Mouse (Mus musculus): ENCODE data around the gene Dlx3. TPM values are rescaled to one million over a fixed set of nuclear protein-coding genes. Genes with fewer than 3 reads are reported as not detected.

The Dlx3 gene
- total RNA-seq, 2 experiments from 2014 or later = not detected

GRCm38 (mm10) chr11:95149462-95150268 is 29.7 kb downstream of the Dlx3 start:
- no peak for DNase-seq
- intact Hi-C loops (cut with DNase I) = no loop called here

GRCm38 (mm10) chr11:95150269-95151049 is 30.5 kb downstream of the Dlx3 start:
- peak; percentile 32 to 45 for DNase-seq
- intact Hi-C loops (cut with DNase I) = no loop called here

GRCm38 (mm10) chr11:95153116-95153515 is 33.2 kb downstream of the Dlx3 start:
- DNase-seq = no peak
- intact Hi-C loops (cut with DNase I) = no loop called here

- intact Hi-C loops (cut with DNase I) = no loop called here
- no peak for DNase-seq
Observed at GRCm38 (mm10) chr11:95153681-95154080, 33.8 kb downstream of the Dlx3 start.

- DNase-seq = no peak
- intact Hi-C loops (cut with DNase I) = no loop called here
Observed at GRCm38 (mm10) chr11:95155511-95155910, 35.6 kb downstream of the Dlx3 start.

- intact Hi-C loops (cut with DNase I) = no loop called here
- DNase-seq = no peak
Observed at GRCm38 (mm10) chr11:95157356-95157755, 37.4 kb downstream of the Dlx3 start.

- no peak for DNase-seq
- intact Hi-C loops (cut with DNase I) = no loop called here
Observed at GRCm38 (mm10) chr11:95157872-95158271, 38.0 kb downstream of the Dlx3 start.

GRCm38 (mm10) chr11:95159763-95160371 is 39.9 kb downstream of the Dlx3 start:
- intact Hi-C loops (cut with DNase I) = no loop called here
- DNase-seq = no peak

GRCm38 (mm10) chr11:95160693-95161092 is 40.8 kb downstream of the Dlx3 start:
- intact Hi-C loops (cut with DNase I) = no loop called here
- DNase-seq = no peak

- intact Hi-C loops (cut with DNase I) = no loop called here
- DNase-seq = no peak
Observed at GRCm38 (mm10) chr11:95161708-95162107, 41.8 kb downstream of the Dlx3 start.

GRCm38 (mm10) chr11:95165857-95166256 is 45.9 kb downstream of the Dlx3 start:
- intact Hi-C loops (cut with DNase I) = no loop called here

More at GRCm38 (mm10) chr11:95165857-95166256, 45.9 kb downstream of the Dlx3 start:
- no peak for DNase-seq

Other genes starting within 250 kb of the Dlx3 start
- 100 to 1,000 TPM; 869 to 988 TPM for gene Col1a1, start 183.9 kb upstream of the Dlx3 start, total RNA-seq (2021)
- gene Hils1, start 152.5 kb upstream of the Dlx3 start, total RNA-seq (2021) = not detected
- gene Sgca, start 143.8 kb upstream of the Dlx3 start, total RNA-seq (2021) = 100 to 1,000 TPM; 123 to 128 TPM
- 10 to 100 TPM; 51.3 to 58.5 TPM for gene Ppp1r9b, start 129.1 kb upstream of the Dlx3 start, total RNA-seq (2021)
- 1 to 10 TPM; 4.1 to 5.9 TPM for gene Samd14, start 110.2 kb upstream of the Dlx3 start, total RNA-seq (2021)
- 100 to 1,000 TPM; 261 to 278 TPM for gene Pdk2, start 78.8 kb upstream of the Dlx3 start, total RNA-seq (2021)
- gene Itga3, start 43.3 kb upstream of the Dlx3 start, total RNA-seq (2021) = 10 to 100 TPM; 14.3 to 14.6 TPM
- gene Dlx4, start 26.1 kb downstream of the Dlx3 start, total RNA-seq (2021) = under 1 TPM in 1 of 2 experiments, not detected in 1; 0.12 TPM
- gene Tac4, start 141.4 kb downstream of the Dlx3 start, total RNA-seq (2021) = not detected
- 10 to 100 TPM; 45.1 to 51.1 TPM for gene Kat7, start 190.1 kb downstream of the Dlx3 start, total RNA-seq (2021)
- 10 to 100 TPM in 1 of 2 experiments, 1 to 10 TPM in 1; 9.1 to 14.0 TPM for gene Fam117a, start 216.9 kb downstream of the Dlx3 start, total RNA-seq (2021)

All from heart, postnatal 10 days (tissue).